Mouse (Mus musculus): ENCODE measurements around the gene Naa80. TPM values are rescaled to one million over a fixed set of nuclear protein-coding genes. Genes with fewer than 3 reads are reported as not detected.
A peak's percentile ranks its signal among the peaks of the same experiment; 100 is the strongest.

The Naa80 gene
- polyA plus RNA-seq, 1 experiment = 46.3 TPM

DNA sequence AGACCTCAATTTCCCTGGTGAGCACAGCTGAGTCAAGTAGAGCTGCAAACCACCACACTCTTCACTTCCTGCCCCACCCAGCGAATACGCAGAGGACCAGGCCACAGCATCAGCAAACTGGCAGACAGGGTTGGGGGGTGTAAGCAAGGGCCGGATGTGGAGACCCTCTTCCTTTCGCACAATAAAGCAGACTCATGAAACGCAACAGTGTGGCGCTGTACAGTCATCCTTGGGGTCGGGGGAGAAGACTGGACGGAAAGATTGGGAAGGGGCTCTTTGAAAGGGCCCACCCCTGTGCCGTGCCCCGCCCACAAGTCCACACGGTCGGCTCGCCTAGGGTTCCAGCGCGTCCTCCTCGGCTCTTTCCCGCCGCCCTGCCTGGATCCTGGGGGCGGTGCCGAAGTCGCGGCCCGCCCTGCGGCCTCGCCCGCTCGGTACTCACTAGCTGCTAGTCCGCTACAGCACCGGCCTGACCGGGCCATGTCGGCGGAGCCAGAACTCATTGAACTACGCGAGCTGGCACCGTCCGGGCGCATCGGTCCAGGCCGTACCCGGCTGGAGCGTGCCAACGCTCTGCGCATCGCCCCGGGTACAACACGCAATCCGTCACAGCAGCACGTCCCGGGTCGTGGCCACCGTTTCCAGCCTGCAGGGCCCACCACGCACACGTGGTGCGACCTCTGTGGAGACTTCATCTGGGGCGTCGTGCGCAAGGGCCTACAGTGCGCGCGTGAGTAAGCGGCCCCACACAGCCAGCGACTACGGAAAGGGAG is 27.4 kb upstream of the Naa80 start, which contains the start of gene Rassf1:
Gene Rassf1, plus strand, starts transcription at position 439 of the 773 bp plus-strand sequence.
- H3K27me3 ChIP-seq (ENCODE audit: control insufficient read depth, insufficient read depth, low read length) = no peaks in the 10 kb centered on the region
- peak within 1 kb of the TSS; percentile 33 for H3K27ac ChIP-seq (ENCODE audit: insufficient read depth, low read depth, low read length)
- TF ChIP-seq CTCF (IDR thresholded peaks at IDR 0.05; ENCODE audit: extremely low read depth, insufficient read length, insufficient replicate concordance, low read depth, low read length) (no peak), POLR2A (IDR thresholded peaks at IDR 0.05; ENCODE audit: low read depth, low read length) (no peak)
- peak within 1 kb of the TSS; percentile 65 for H3K4me3 ChIP-seq (ENCODE audit: low read depth, low read length)
- peaks cover 21% of the 10 kb centered on the region for H3K4me1 ChIP-seq (ENCODE audit: control insufficient read depth, insufficient read depth, insufficient read length, low read length)
- no peaks in the 10 kb centered on the region for H3K36me3 ChIP-seq (ENCODE audit: control insufficient read depth, insufficient read depth, low read length)
- 3% methylated on average over 63 of the region's 63 CpGs for WGBS

DNA sequence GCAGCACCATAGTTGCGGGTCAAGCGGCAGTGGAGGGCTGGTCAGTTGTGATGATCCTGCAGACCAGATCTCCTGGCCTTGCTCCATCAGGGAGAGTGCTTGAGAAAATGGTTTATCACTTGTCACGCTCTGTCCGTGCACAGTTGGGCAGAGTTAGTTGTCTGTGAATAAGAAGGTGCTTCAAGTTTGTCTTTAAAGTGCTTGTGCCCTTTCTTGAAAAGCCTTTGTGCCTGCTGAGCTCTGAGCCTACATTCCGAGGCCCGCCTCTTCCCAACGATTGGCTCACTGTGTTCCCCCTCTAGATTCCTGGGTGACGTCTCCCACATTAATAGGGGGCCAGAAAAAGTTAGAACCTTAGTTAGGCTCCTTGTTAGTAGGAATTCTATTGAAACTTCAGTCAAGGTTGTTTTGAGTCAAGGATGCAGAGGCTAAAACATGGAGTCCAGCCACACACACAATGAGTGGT is 26.8 kb upstream of the Naa80 start:
- peak overlapping the region; percentile 27; the same call in 1 of the 2 replicates for H3K27ac ChIP-seq (ENCODE audit: insufficient read depth, low read depth, low read length)
- TF ChIP-seq POLR2A (IDR thresholded peaks at IDR 0.05; ENCODE audit: low read depth, low read length) (no peak; the same call in 1 of the 2 replicates), CTCF (IDR thresholded peaks at IDR 0.05; ENCODE audit: extremely low read depth, insufficient read length, insufficient replicate concordance, low read depth, low read length) (no peak)
- no peaks in the 10 kb centered on the region for H3K36me3 ChIP-seq (ENCODE audit: control insufficient read depth, insufficient read depth, low read length)
- 49% methylated on average over 8 of the region's 8 CpGs for WGBS
- H3K4me1 ChIP-seq (ENCODE audit: control insufficient read depth, insufficient read depth, insufficient read length, low read length) = peaks cover 21% of the 10 kb centered on the region
- peak overlapping the region; percentile 65 for H3K4me3 ChIP-seq (ENCODE audit: low read depth, low read length)
- H3K27me3 ChIP-seq (ENCODE audit: control insufficient read depth, insufficient read depth, low read length) = no peaks in the 10 kb centered on the region

DNA sequence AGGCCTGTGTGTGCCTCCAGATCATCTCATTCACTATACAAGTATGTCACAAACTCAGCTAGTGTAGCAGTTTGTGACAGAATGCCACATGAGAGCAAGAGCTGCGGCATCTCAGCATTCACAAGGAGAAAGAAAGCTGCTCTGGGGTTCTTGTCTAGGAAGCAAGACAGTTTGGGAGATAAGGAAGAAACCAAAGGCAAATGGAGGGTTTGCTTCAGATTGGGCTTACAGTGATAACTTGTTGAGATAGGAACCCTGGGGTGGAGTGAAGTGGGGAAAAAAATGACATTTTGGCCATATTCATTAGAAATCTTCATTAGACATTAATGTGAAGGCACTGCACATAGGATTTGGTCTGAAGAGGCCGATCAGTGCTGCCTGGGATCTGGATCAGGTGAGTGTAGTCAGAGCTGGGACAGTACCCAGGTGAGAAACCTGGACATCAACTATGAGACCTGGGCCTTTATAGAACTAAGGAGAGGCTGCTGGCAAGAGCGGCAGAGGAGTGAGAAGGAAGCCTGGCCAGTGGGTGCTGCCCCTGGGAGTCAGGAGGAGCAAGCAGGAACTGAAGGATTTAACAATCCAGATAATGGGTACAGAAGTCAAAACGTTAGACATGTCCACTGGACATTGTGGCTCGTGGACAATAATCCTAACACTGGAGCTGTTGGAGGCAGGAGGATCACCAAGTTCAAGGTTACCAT is 25.8 kb upstream of the Naa80 start:
- no peaks in the 10 kb centered on the region for H3K27me3 ChIP-seq (ENCODE audit: control insufficient read depth, insufficient read depth, low read length)
- peaks cover 14% of the 10 kb centered on the region for H3K4me1 ChIP-seq (ENCODE audit: control insufficient read depth, insufficient read depth, insufficient read length, low read length)
- no peak overlapping the region for H3K4me3 ChIP-seq (ENCODE audit: low read depth, low read length)
- H3K27ac ChIP-seq (ENCODE audit: insufficient read depth, low read depth, low read length) = no peak overlapping the region
- peaks cover 9% of the 10 kb centered on the region for H3K36me3 ChIP-seq (ENCODE audit: control insufficient read depth, insufficient read depth, low read length)
- TF ChIP-seq POLR2A (IDR thresholded peaks at IDR 0.05; ENCODE audit: low read depth, low read length) = no peak
- no peak for TF ChIP-seq CTCF (IDR thresholded peaks at IDR 0.05; ENCODE audit: extremely low read depth, insufficient read length, insufficient replicate concordance, low read depth, low read length)
- 80% methylated on average over 5 of the region's 5 CpGs for WGBS

DNA sequence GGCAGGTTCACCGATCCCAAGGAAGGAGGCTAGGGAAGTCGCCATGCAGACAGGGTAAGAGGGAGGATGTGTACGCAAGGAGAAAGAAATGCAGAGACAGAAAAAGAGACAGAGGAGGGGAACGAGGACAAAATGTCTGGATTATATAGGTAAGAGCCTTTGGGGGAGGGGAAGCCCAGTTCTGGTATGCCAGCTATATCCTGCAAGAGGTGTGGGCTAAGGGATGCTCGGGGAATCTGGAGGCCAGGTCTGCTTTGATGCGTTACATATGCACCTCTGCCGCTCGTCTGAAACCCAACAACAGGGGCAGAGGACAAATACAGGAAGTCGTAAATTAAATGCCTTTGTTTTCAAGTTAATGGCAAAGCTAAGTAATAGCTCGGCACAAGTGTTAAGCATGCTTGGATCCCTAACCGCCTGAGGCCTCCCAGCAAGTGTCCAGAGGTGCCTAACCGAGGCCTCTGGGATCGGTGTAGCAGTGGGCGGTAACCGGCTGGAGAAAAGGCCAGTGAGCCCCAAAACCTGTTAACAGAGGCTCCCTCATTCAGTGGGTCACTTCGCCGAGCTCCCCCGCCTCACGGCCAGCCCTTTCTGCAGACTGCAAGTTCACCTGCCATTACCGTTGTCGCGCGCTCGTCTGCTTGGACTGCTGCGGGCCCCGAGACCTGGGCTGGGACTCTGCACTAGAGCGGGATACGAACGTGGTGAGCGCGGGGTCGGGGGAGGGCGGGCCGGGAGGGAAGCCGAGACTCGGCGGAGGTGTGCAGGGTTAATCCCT is 25.0 kb upstream of the Naa80 start:
- Histone ChIP-seq H3K27me3 (ENCODE audit: control insufficient read depth, insufficient read depth, low read length) (no peaks in the 10 kb centered on the region), H3K27ac (ENCODE audit: insufficient read depth, low read depth, low read length) (peak overlapping the region; percentile 3; the same call in 1 of the 2 replicates)
- 9% methylated on average over 37 of the region's 37 CpGs for WGBS

DNA sequence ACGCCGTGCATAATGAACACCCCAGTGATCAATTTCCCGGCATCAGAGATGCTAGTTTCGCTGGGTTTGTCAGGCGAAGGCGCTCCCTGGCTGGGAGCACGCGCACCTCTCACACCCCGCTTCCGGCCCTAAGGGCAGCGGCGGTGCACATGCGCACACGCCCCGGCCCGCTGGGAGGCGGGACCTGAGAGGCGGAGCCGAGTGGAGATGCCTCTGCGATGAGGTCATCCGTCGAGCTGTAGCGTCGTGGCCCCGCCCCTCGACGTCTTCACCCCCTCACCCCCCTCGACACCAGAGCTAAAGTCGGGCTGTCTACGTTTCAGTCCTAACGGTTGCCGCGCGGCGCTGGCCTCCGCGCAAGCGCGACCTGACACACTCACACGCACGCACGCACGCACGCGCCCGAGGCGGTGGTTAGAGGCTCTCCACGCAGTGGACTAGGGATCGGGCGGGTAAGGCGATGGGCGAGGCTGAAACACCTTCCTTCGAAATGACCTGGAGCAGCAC is 24.3 kb upstream of the Naa80 start:
- H3K27ac ChIP-seq (ENCODE audit: insufficient read depth, low read depth, low read length) = peak overlapping the region; percentile 98
- H3K4me3 ChIP-seq (ENCODE audit: low read depth, low read length) = peak overlapping the region; percentile 79
- peaks cover 24% of the 10 kb centered on the region for H3K36me3 ChIP-seq (ENCODE audit: control insufficient read depth, insufficient read depth, low read length)
- WGBS = under 1% methylated on average over 53 of the region's 53 CpGs
- H3K27me3 ChIP-seq (ENCODE audit: control insufficient read depth, insufficient read depth, low read length) = no peaks in the 10 kb centered on the region
- no peak for TF ChIP-seq CTCF (IDR thresholded peaks at IDR 0.05; ENCODE audit: extremely low read depth, insufficient read length, insufficient replicate concordance, low read depth, low read length)
- peak; percentile 91 for TF ChIP-seq POLR2A (IDR thresholded peaks at IDR 0.05; ENCODE audit: low read depth, low read length)
- peaks cover 14% of the 10 kb centered on the region for H3K4me1 ChIP-seq (ENCODE audit: control insufficient read depth, insufficient read depth, insufficient read length, low read length)

More for the DNA sequence above, 25.0 kb upstream of the Naa80 start:
- Histone ChIP-seq H3K4me1 (ENCODE audit: control insufficient read depth, insufficient read depth, insufficient read length, low read length) (peaks cover 14% of the 10 kb centered on the region), H3K4me3 (ENCODE audit: low read depth, low read length) (peak overlapping the region; percentile 61), H3K36me3 (ENCODE audit: control insufficient read depth, insufficient read depth, low read length) (peaks cover 17% of the 10 kb centered on the region)
- no peak for TF ChIP-seq CTCF (IDR thresholded peaks at IDR 0.05; ENCODE audit: extremely low read depth, insufficient read length, insufficient replicate concordance, low read depth, low read length)
- no peak for TF ChIP-seq POLR2A (IDR thresholded peaks at IDR 0.05; ENCODE audit: low read depth, low read length)

DNA sequence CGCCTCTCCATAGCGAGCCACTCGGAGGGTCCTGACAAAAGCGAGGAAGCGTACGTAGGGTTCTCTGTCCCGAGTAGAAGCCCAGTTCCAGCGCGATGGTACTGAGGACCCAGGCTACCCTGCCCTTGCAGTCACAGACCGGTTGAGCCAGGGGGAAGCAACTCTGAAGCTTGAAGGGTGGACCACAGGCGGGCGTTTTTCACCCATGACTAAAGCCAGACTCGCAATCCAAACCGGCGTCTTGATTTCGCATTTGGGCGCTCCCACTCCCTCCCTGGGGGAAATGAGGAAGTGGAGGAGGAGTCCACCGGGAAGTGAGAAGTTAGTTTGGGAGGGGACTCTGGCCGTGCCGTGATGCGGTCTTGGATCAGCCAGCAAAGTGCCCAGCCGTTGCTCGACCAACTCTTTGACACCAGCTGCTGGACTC is 23.6 kb upstream of the Naa80 start:
- peak; percentile 29; the same call in 1 of the 2 replicates for TF ChIP-seq POLR2A (IDR thresholded peaks at IDR 0.05; ENCODE audit: low read depth, low read length)
- TF ChIP-seq CTCF (IDR thresholded peaks at IDR 0.05; ENCODE audit: extremely low read depth, insufficient read length, insufficient replicate concordance, low read depth, low read length) = no peak
- Histone ChIP-seq H3K27ac (ENCODE audit: insufficient read depth, low read depth, low read length) (peak overlapping the region; percentile 98), H3K4me1 (ENCODE audit: control insufficient read depth, insufficient read depth, insufficient read length, low read length) (peaks cover 14% of the 10 kb centered on the region), H3K27me3 (ENCODE audit: control insufficient read depth, insufficient read depth, low read length) (no peaks in the 10 kb centered on the region), H3K4me3 (ENCODE audit: low read depth, low read length) (peak overlapping the region; percentile 79), H3K36me3 (ENCODE audit: control insufficient read depth, insufficient read depth, low read length) (peaks cover 31% of the 10 kb centered on the region)
- 0% methylated on average over 23 of the region's 23 CpGs for WGBS

Data from small intestine, adult 2 months (tissue).